Mouse (Mus musculus): ENCODE results near the gene Rufy1. TPM values are rescaled to one million over a fixed set of nuclear protein-coding genes. Genes with fewer than 3 reads are reported as not detected.

The Rufy1 gene
- polyA plus RNA-seq, 1 experiment from 2014 or later = 19.5 TPM

- 2% methylated on average over 74 of the region's 74 CpGs for WGBS (ENCODE audit: insufficient replicate concordance)
- no peak overlapping the region for H3K27ac ChIP-seq (ENCODE audit: low read depth, low read length)
- ATAC-seq (replicated peaks; ENCODE audit: insufficient number of reproducible peaks, low FRiP score, low TSS enrichment) = peak; percentile 46; the same call in 1 of the 2 replicates
These were observed 71.7 kb downstream of the Rufy1 start for GRCm38 (mm10) chr11:50358950-50359861.

GRCm38 (mm10) chr11:50355395-50355794 is 75.5 kb downstream of the Rufy1 start:
- H3K4me2 ChIP-seq = no peak overlapping the region
- H3K27ac ChIP-seq (ENCODE audit: low read depth, low read length) = no peak overlapping the region
- no peak overlapping the region for H3K4me3 ChIP-seq (ENCODE audit: low read depth, low read length)
- H3K27me3 ChIP-seq (ENCODE audit: control insufficient read depth, insufficient read depth, low read length) = peaks cover 9% of the 10 kb centered on the region; the same call in 1 of the 2 replicates
- H3K4me1 ChIP-seq (ENCODE audit: control insufficient read depth, insufficient read depth, low read length) = 0 out of 2 replicates have a peak, but pooled peaks cover 2% of the 10 kb centered on the region
- no peaks in the 10 kb centered on the region for H3K9me3 ChIP-seq (replicated peaks; ENCODE audit: control insufficient read depth, low read length)
- ATAC-seq (replicated peaks; ENCODE audit: insufficient number of reproducible peaks, low FRiP score, low TSS enrichment) = no peak
- no peaks in the 10 kb centered on the region for H3K36me3 ChIP-seq (ENCODE audit: control insufficient read depth, insufficient read depth, low read length)
- 68% methylated on average over 1 of the region's 1 CpGs for WGBS (ENCODE audit: insufficient replicate concordance)
- no peak overlapping the region for H3K9ac ChIP-seq (ENCODE audit: low read depth, low read length)

More at GRCm38 (mm10) chr11:50358950-50359861, 71.7 kb downstream of the Rufy1 start:
- peak overlapping the region; percentile 66 for H3K9ac ChIP-seq (ENCODE audit: low read depth, low read length)
- H3K9me3 ChIP-seq (replicated peaks; ENCODE audit: control insufficient read depth, low read length) = no peaks in the 10 kb centered on the region
- H3K36me3 ChIP-seq (ENCODE audit: control insufficient read depth, insufficient read depth, low read length) = no peaks in the 10 kb centered on the region
- H3K27me3 ChIP-seq (ENCODE audit: control insufficient read depth, insufficient read depth, low read length) = peaks cover 12% of the 10 kb centered on the region
- H3K4me1 ChIP-seq (ENCODE audit: control insufficient read depth, insufficient read depth, low read length) = 0 out of 2 replicates have a peak, but pooled peaks cover 2% of the 10 kb centered on the region
- peak overlapping the region; percentile 81 for H3K4me2 ChIP-seq
- H3K4me3 ChIP-seq (ENCODE audit: low read depth, low read length) = peak overlapping the region; percentile 52

- 70% methylated on average over 3 of the region's 3 CpGs for WGBS (ENCODE audit: insufficient replicate concordance)
- peaks cover 9% of the 10 kb centered on the region; the same call in 1 of the 2 replicates for H3K27me3 ChIP-seq (ENCODE audit: control insufficient read depth, insufficient read depth, low read length)
- no peak overlapping the region for H3K4me2 ChIP-seq
- H3K9me3 ChIP-seq (replicated peaks; ENCODE audit: control insufficient read depth, low read length) = no peaks in the 10 kb centered on the region
- H3K4me3 ChIP-seq (ENCODE audit: low read depth, low read length) = no peak overlapping the region
- no peak overlapping the region for H3K9ac ChIP-seq (ENCODE audit: low read depth, low read length)
- no peak overlapping the region for H3K27ac ChIP-seq (ENCODE audit: low read depth, low read length)
- ATAC-seq (replicated peaks; ENCODE audit: insufficient number of reproducible peaks, low FRiP score, low TSS enrichment) = no peak
- 0 out of 2 replicates have a peak, but pooled peaks cover 2% of the 10 kb centered on the region for H3K4me1 ChIP-seq (ENCODE audit: control insufficient read depth, insufficient read depth, low read length)
- no peaks in the 10 kb centered on the region for H3K36me3 ChIP-seq (ENCODE audit: control insufficient read depth, insufficient read depth, low read length)
These were observed 76.1 kb downstream of the Rufy1 start for GRCm38 (mm10) chr11:50354851-50355250.

- H3K27me3 ChIP-seq (ENCODE audit: control insufficient read depth, insufficient read depth, low read length) = peaks cover 9% of the 10 kb centered on the region; the same call in 1 of the 2 replicates
- ATAC-seq (replicated peaks; ENCODE audit: insufficient number of reproducible peaks, low FRiP score, low TSS enrichment) = no peak
- H3K27ac ChIP-seq (ENCODE audit: low read depth, low read length) = no peak within 1 kb of the TSS
- 0 out of 2 replicates have a peak, but pooled peaks cover 2% of the 10 kb centered on the region for H3K4me1 ChIP-seq (ENCODE audit: control insufficient read depth, insufficient read depth, low read length)
- H3K4me3 ChIP-seq (ENCODE audit: low read depth, low read length) = no peak within 1 kb of the TSS
- no peaks in the 10 kb centered on the region for H3K36me3 ChIP-seq (ENCODE audit: control insufficient read depth, insufficient read depth, low read length)
- no peak within 1 kb of the TSS for H3K9ac ChIP-seq (ENCODE audit: low read depth, low read length)
- no peaks in the 10 kb centered on the region for H3K9me3 ChIP-seq (replicated peaks; ENCODE audit: control insufficient read depth, low read length)
- no peak within 1 kb of the TSS for H3K4me2 ChIP-seq
These were observed 76.8 kb downstream of the Rufy1 start, which contains the start of gene Cby3 for GRCm38 (mm10) chr11:50354162-50354561. Gene Cby3 (plus strand): TSS chr11:50354462.

GRCm38 (mm10) chr11:50352177-50352576 is 78.7 kb downstream of the Rufy1 start:
- no peak overlapping the region for H3K4me2 ChIP-seq
- H3K9me3 ChIP-seq (replicated peaks; ENCODE audit: control insufficient read depth, low read length) = no peaks in the 10 kb centered on the region
- no peak overlapping the region for H3K27ac ChIP-seq (ENCODE audit: low read depth, low read length)
- ATAC-seq (replicated peaks; ENCODE audit: insufficient number of reproducible peaks, low FRiP score, low TSS enrichment) = no peak
- H3K27me3 ChIP-seq (ENCODE audit: control insufficient read depth, insufficient read depth, low read length) = no peaks in the 10 kb centered on the region
- H3K9ac ChIP-seq (ENCODE audit: low read depth, low read length) = no peak overlapping the region
- no peaks in the 10 kb centered on the region for H3K4me1 ChIP-seq (ENCODE audit: control insufficient read depth, insufficient read depth, low read length)
- WGBS (ENCODE audit: insufficient replicate concordance) = 74% methylated on average over 2 of the region's 2 CpGs
- H3K4me3 ChIP-seq (ENCODE audit: low read depth, low read length) = no peak overlapping the region
- no peaks in the 10 kb centered on the region for H3K36me3 ChIP-seq (ENCODE audit: control insufficient read depth, insufficient read depth, low read length)

- no peak for ATAC-seq (replicated peaks; ENCODE audit: insufficient number of reproducible peaks, low FRiP score, low TSS enrichment)
- no peaks in the 10 kb centered on the region for H3K4me1 ChIP-seq (ENCODE audit: control insufficient read depth, insufficient read depth, low read length)
- WGBS (ENCODE audit: insufficient replicate concordance) = 80% methylated on average over 9 of the region's 9 CpGs
These were observed 84.5 kb downstream of the Rufy1 start for GRCm38 (mm10) chr11:50346256-50347032.

GRCm38 (mm10) chr11:50345486-50345885 is 85.4 kb downstream of the Rufy1 start:
- Histone ChIP-seq H3K9me3 (replicated peaks; ENCODE audit: control insufficient read depth, low read length) (no peaks in the 10 kb centered on the region), H3K4me1 (ENCODE audit: control insufficient read depth, insufficient read depth, low read length) (no peaks in the 10 kb centered on the region), H3K9ac (ENCODE audit: low read depth, low read length) (no peak overlapping the region), H3K27me3 (ENCODE audit: control insufficient read depth, insufficient read depth, low read length) (no peaks in the 10 kb centered on the region), H3K4me3 (ENCODE audit: low read depth, low read length) (no peak overlapping the region), H3K36me3 (ENCODE audit: control insufficient read depth, insufficient read depth, low read length) (no peaks in the 10 kb centered on the region), H3K4me2 (no peak overlapping the region), H3K27ac (ENCODE audit: low read depth, low read length) (no peak overlapping the region)
- WGBS (ENCODE audit: insufficient replicate concordance) = 81% methylated on average over 4 of the region's 4 CpGs
- no peak for ATAC-seq (replicated peaks; ENCODE audit: insufficient number of reproducible peaks, low FRiP score, low TSS enrichment)

More at GRCm38 (mm10) chr11:50346256-50347032, 84.5 kb downstream of the Rufy1 start:
- Histone ChIP-seq H3K9me3 (replicated peaks; ENCODE audit: control insufficient read depth, low read length) (no peaks in the 10 kb centered on the region), H3K4me3 (ENCODE audit: low read depth, low read length) (no peak overlapping the region), H3K27me3 (ENCODE audit: control insufficient read depth, insufficient read depth, low read length) (no peaks in the 10 kb centered on the region), H3K36me3 (ENCODE audit: control insufficient read depth, insufficient read depth, low read length) (no peaks in the 10 kb centered on the region), H3K27ac (ENCODE audit: low read depth, low read length) (no peak overlapping the region), H3K9ac (ENCODE audit: low read depth, low read length) (no peak overlapping the region), H3K4me2 (no peak overlapping the region)

Data from heart, embryonic 11.5 days (tissue).